Mouse (Mus musculus) adrenal gland, adult (tissue): ENCODE results near the gene Dnah1.

Experiments used
- DNase-seq, 2 experiments: peaks; one replicate each; pipeline ENCODE4 v3.0.0; 2022 to 2023; ENCODE audit warnings: low spot score in 1 of 2; ENCODE audit not compliant: inconsistent age in 2 of 2

Dnah1 gene

GRCm38 (mm10) chr14:31319546-31319945, 4.2 kb downstream of the Dnah1 start:
- no peak for DNase-seq

GRCm38 (mm10) chr14:31317754-31318153, 5.9 kb downstream of the Dnah1 start:
- DNase-seq = no peak

GRCm38 (mm10) chr14:31316613-31317012, 7.1 kb downstream of the Dnah1 start:
- peak; percentile 70 to 72 for DNase-seq

- no peak for DNase-seq
These were observed 10.5 kb downstream of the Dnah1 start for GRCm38 (mm10) chr14:31313192-31313591.

- DNase-seq = no peak
These were observed 38.0 kb downstream of the Dnah1 start for GRCm38 (mm10) chr14:31285728-31286127.

GRCm38 (mm10) chr14:31272164-31272563, 51.5 kb downstream of the Dnah1 start:
- DNase-seq = peak; percentile 74 to 92

- DNase-seq = no peak
These were observed 52.6 kb downstream of the Dnah1 start for GRCm38 (mm10) chr14:31271121-31271520.

- DNase-seq = no peak
These were observed 54.1 kb downstream of the Dnah1 start for GRCm38 (mm10) chr14:31269456-31270100.

GRCm38 (mm10) chr14:31268301-31269001, 55.2 kb downstream of the Dnah1 start:
- no peak for DNase-seq

- DNase-seq = no peak
These were observed 56.0 kb downstream of the Dnah1 start for GRCm38 (mm10) chr14:31267649-31268048.

- DNase-seq = no peak
These were observed 62.8 kb downstream of the Dnah1 start for GRCm38 (mm10) chr14:31260932-31261331.

GRCm38 (mm10) chr14:31260374-31260773, 63.3 kb downstream of the Dnah1 start:
- no peak for DNase-seq

- no peak for DNase-seq
These were observed 65.1 kb downstream of the Dnah1 start for GRCm38 (mm10) chr14:31258476-31259050.

- DNase-seq = no peak
These were observed 71.6 kb downstream of the Dnah1 start for GRCm38 (mm10) chr14:31252091-31252490.

- no peak for DNase-seq
These were observed 72.1 kb downstream of the Dnah1 start for GRCm38 (mm10) chr14:31251626-31252025.

- DNase-seq = peak; percentile 95 to 98
These were observed 72.6 kb downstream of the Dnah1 start, which contains the start of the genes Phf7 and Bap1 for GRCm38 (mm10) chr14:31251084-31251604. Gene Phf7 (minus strand): TSS chr14:31251317. Gene Bap1 (plus strand): TSS chr14:31251450.

- DNase-seq = no peak
These were observed 73.2 kb downstream of the Dnah1 start for GRCm38 (mm10) chr14:31250222-31251083.

- no peak for DNase-seq
These were observed 75.3 kb downstream of the Dnah1 start for GRCm38 (mm10) chr14:31248396-31248795.

- DNase-seq = no peak
These were observed 77.8 kb downstream of the Dnah1 start for GRCm38 (mm10) chr14:31245946-31246345.

- no peak for DNase-seq
These were observed 78.9 kb downstream of the Dnah1 start for GRCm38 (mm10) chr14:31244777-31245176.

GRCm38 (mm10) chr14:31240528-31240927, 83.2 kb downstream of the Dnah1 start:
- DNase-seq = no peak
